Mouse (Mus musculus) gastrocnemius, adult 2 months (tissue): Measurements from ENCODE around the gene Slc29a3. TPM values are rescaled to one million over a fixed set of nuclear protein-coding genes. Genes with fewer than 3 reads are reported as not detected.

ENCODE experiments used
- DNase-seq: peaks from one replicate; pipeline ENCODE4 v3.0.0; 2022
- H3K27ac ChIP-seq: fragments of 200-600 bp; 2 replicates; pipeline ENCODE4 v1.8.1; 2022; ENCODE audit warnings: mild to moderate bottlenecking
- H3K4me3 ChIP-seq: fragments of 200-600 bp; 2 replicates; pipeline ENCODE4 v1.8.1; 2022; ENCODE audit warnings: mild to moderate bottlenecking, moderate library complexity
- CTCF ChIP-seq: fragments of 200-600 bp; IDR thresholded peaks from 2 replicates; pipeline ENCODE4 v1.8.1; 2022; ENCODE audit warnings: antibody characterized with exemption, mild to moderate bottlenecking, moderate library complexity
- intact Hi-C: fragments of 180-260 bp; cut with DNase I; formaldehyde crosslinking; loops from one replicate; pipeline ENCODE4 v1.15.1; 2025
- total RNA-seq, 2 experiments: library from RNA; stranded (reverse); gene quantifications; 2 replicates each; pipeline ENCODE4 v1.2.3; 2021

Slc29a3 gene
- total RNA-seq, 2 experiments from 2014 or later, result 1.4 to 2.7 TPM

- TF ChIP-seq CTCF, result no peak
- no peak for DNase-seq
- intact Hi-C loops, result no loop called here
- no peak overlapping the region for H3K4me3 ChIP-seq
- H3K27ac ChIP-seq, result no peak overlapping the region
Measured at GRCm38 (mm10) chr10:60677319-60677718, 75.3 kb downstream of the Slc29a3 start.

DNA sequence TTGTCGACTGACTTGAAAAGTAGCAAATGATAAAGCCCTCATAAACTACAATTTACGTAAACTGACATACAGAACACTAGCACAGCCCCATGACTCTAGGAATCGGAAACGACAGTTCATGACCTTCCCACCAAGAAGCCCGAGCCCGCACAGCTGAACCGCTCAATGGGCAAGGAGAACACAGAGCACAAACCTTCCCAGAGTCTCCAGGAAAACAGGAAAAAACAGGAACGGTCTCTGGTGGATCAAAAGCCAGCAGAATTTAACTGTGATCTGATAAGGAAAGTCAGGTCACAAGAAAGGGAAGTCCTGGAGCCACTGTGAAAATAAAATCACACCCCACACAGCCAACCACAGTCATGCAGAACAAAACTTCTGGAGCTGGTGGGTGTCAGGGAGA lies 82.4 kb downstream of the Slc29a3 start:
- DNase-seq, result no peak
- Histone ChIP-seq H3K27ac (peak overlapping the region; percentile 63; the same call in 1 of the 2 replicates), H3K4me3 (no peak overlapping the region)
- TF ChIP-seq CTCF, result no peak
- intact Hi-C loops, result no loop called here

DNA sequence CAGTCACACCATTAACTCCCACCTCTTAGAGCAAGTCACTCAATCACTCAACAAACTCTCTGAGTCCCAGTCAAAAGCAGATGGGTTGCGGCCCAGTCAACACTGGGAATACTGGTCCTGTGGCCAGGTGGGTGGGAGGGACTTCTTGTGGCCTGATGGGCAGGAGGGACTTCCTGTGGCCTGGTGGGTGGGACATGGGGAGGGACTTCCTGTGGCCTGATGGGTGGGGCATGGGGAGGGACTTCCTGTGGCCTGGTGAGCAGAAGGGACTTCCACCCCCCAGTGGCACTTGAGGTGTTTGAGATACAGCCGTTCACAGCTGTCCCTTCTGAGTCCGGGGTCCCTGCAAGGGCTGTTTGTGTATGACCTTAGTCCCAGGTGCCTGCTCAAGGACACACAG lies 84.0 kb downstream of the Slc29a3 start:
- H3K4me3 ChIP-seq, result no peak overlapping the region
- H3K27ac ChIP-seq, result peak overlapping the region; percentile 20; the same call in 1 of the 2 replicates
- intact Hi-C loops, result no loop called here
- TF ChIP-seq CTCF, result no peak
- DNase-seq, result no peak

Other genes starting within 250 kb of the Slc29a3 start
- gene Cdh23, start 56.3 kb downstream of the Slc29a3 start, total RNA-seq, result 1 to 10 TPM; 1.8 to 2.8 TPM
- gene Unc5b, start 78.8 kb upstream of the Slc29a3 start, total RNA-seq, result 1 to 10 TPM; 1.4 to 2.9 TPM